Mouse (Mus musculus) thymus, postnatal 36 days (tissue): Measurements from ENCODE around the gene Gdpgp1.
A peak's percentile ranks its signal among the peaks of the same experiment; 100 is the strongest.

ENCODE experiments used
- DNase-seq, 2 experiments: peaks; one replicate each; pipeline ENCODE4 v3.0.0; 2022; ENCODE audit warnings: mixed read lengths in 2 of 2

Gdpgp1 gene

DNA sequence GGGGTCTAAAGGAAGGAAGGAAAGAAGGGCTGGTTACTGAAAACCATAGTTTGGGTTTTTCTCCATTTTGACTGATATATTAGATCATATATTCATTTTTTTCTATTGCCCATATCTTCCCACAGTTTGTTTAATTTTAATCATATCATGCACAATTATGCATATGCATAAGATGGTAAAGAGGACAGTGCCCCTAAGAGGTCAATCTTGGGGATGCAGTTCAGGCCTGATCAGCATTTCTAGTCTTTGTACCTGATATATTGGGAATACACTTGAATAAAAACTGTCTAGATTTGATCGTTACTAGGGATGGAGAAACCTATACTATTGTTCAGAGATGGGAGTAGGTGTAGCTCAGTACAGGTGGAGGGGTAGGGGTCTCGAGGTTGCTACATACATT is 48.3 kb downstream of the Gdpgp1 start:
- DNase-seq = no peak

GRCm38 (mm10) chr7:80281646-80282045 is 49.0 kb downstream of the Gdpgp1 start:
- DNase-seq = no peak

DNA sequence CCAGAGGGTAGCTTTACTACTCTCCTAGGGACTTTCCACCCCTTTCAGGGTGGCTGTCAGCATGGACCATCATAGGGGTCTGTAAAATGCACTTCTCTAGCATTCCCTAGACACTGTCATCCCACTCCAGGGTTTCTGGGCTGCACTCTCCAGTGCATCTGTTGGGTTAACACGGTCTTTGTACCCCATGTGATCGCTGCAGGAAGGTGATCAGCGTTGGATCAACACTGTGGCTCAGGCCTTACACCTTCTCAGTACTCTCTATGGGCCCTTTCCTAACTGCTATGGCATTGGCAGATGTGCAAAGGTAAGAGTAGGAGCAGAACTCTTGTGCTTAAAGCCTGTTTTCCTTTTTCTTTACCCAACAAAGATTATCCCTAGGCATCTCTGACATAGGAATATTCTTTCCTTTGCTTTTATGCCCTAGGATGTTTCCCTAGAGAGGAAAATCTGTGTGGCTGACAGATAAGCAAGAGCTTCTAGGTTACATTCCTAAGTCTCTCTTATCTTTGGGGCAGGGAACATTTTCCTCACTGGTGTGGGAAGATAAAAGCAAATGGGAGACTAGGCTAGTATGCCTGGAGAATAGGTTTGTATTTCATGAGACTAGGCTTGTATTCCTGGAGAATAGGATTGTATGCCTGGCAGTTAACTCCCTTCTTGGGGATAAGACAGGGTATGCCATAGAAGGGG is 50.7 kb downstream of the Gdpgp1 start:
- DNase-seq = no peak

DNA sequence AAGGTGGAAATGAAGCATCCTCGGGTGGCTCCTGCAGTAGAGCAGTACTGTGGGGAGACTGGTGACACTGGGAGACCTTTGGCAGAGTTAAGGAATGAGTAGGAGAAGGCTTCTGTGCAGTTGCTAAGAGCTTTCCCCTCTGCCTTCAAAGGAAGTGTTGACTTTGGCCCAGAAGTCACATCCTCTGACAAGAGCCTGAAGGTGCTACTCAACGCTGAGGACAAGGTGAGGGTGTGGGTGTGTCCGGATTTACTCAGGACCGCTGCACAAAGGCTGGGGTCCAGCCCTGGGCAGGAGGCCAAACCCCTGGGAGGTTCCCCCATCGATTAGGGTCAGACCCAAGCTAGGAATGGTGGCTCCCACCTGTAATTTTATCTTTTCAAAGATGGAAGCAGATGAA is 51.7 kb downstream of the Gdpgp1 start:
- DNase-seq = no peak

DNA sequence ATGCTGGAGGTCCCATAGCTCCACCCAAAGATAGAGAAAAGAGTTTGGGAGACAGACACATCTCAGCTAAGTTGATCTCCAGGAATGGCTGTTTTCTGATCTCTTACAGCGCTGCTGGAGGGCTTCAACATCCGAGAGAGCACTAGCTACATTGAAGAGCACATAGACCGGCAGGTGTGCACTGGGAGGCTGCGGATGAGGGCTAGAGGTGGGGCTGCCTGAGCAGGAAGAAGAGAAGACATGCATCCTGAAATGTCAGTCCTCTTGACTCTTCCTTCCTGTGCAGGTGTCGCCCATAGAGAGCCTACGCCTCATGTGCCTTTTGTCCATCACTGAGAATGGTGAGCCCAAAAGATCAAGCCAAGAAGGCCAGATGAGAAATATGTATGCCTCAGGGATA is 53.1 kb downstream of the Gdpgp1 start:
- DNase-seq = peak; percentile 53 to 78

DNA sequence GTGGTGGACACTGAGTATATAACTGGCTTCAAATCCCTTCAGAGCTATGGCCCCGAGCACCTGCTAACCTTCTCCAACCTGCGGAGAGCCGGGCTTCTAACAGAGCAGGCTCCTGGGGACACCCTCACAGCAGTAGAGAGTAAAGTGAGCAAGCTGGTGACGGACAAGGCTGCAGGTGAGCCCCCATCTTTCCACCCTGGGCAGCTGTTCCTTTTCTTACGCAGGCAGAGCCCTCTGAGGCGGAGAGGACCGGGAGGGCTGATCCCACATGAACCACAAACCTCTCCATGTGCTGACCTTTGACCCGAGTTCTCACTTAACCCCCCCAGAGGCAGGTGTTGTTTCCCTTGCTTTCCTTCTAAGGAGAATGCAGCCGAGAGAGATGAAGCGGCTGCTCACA is 55.1 kb downstream of the Gdpgp1 start:
- DNase-seq = peak in 1 of 2 experiments; percentile 37
